Mouse (Mus musculus): ENCODE measurements around the gene Cdk5r1. TPM values are rescaled to one million over a fixed set of nuclear protein-coding genes. Genes with fewer than 3 reads are reported as not detected.

The Cdk5r1 gene
- polyA plus RNA-seq, 1 experiment from 2014 or later: 0.33 TPM

DNA sequence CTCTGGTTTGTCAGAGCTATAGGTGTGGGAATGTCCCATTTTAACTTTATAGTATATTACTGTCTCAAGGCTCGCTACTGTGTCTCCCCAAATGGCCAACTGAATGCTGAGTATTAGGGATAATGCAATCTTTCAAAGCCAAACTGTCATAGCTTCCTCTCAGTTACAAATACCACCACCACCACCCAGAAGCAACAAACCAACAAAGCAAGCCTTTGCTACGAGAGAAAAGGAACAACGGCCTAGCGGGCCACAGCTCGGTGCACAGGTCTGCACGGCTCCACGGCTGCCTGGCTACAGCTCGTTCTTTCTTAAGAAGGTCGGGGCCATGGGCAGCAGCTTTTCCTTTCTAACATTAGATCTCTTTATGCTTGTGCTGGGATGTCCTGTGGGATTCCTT is 18.0 kb downstream of the Cdk5r1 start:
- WGBS (ENCODE audit: insufficient replicate concordance): 70% methylated on average over 9 of the region's 9 CpGs
- Histone ChIP-seq H3K4me1 (replicated peaks) (no peaks in the 10 kb centered on the region), H3K27ac (replicated peaks) (no peak overlapping the region), H3K4me3 (replicated peaks) (no peak overlapping the region), H3K4me2 (no peak overlapping the region), H3K36me3 (replicated peaks) (no peaks in the 10 kb centered on the region), H3K9me3 (replicated peaks) (no peaks in the 10 kb centered on the region), H3K27me3 (no peaks in the 10 kb centered on the region), H3K9ac (no peak overlapping the region)
- ATAC-seq (ENCODE audit: insufficient read depth): no peak

DNA sequence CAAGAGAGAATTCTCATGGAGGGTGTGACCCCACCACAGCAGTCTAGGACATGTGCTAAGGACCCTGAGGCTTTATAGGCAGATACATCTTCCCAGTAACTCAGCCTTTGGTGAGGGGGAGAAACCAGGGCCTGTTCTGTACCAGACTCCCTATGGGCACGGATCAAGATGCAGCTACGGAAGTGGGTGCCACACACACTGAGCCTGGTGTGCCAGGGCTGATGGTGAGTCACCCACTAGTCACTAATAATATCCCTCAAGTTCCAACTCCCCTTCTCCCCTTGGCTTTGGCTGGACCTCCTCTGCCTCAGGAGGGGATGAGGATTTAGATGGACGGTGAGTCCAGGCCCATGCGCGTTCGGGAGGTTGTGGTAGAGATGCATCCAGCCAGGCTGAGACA is 19.1 kb downstream of the Cdk5r1 start:
- 82% methylated on average over 6 of the region's 6 CpGs for WGBS (ENCODE audit: insufficient replicate concordance)

GRCm38 (mm10) chr11:80496640-80497039 is 19.8 kb downstream of the Cdk5r1 start:
- Histone ChIP-seq H3K9me3 (replicated peaks) (no peaks in the 10 kb centered on the region), H3K36me3 (replicated peaks) (no peaks in the 10 kb centered on the region), H3K4me1 (replicated peaks) (no peaks in the 10 kb centered on the region), H3K4me2 (no peak overlapping the region), H3K27ac (replicated peaks) (no peak overlapping the region), H3K9ac (no peak overlapping the region), H3K27me3 (no peaks in the 10 kb centered on the region), H3K4me3 (replicated peaks) (no peak overlapping the region)
- 81% methylated on average over 1 of the region's 1 CpGs for WGBS (ENCODE audit: insufficient replicate concordance)
- no peak for ATAC-seq (ENCODE audit: insufficient read depth)

More for the DNA sequence above, 19.1 kb downstream of the Cdk5r1 start:
- Histone ChIP-seq H3K27me3 (no peaks in the 10 kb centered on the region), H3K36me3 (replicated peaks) (no peaks in the 10 kb centered on the region), H3K4me2 (no peak overlapping the region), H3K27ac (replicated peaks) (no peak overlapping the region), H3K9ac (no peak overlapping the region), H3K9me3 (replicated peaks) (no peaks in the 10 kb centered on the region), H3K4me1 (replicated peaks) (no peaks in the 10 kb centered on the region), H3K4me3 (replicated peaks) (no peak overlapping the region)
- no peak for ATAC-seq (ENCODE audit: insufficient read depth)

DNA sequence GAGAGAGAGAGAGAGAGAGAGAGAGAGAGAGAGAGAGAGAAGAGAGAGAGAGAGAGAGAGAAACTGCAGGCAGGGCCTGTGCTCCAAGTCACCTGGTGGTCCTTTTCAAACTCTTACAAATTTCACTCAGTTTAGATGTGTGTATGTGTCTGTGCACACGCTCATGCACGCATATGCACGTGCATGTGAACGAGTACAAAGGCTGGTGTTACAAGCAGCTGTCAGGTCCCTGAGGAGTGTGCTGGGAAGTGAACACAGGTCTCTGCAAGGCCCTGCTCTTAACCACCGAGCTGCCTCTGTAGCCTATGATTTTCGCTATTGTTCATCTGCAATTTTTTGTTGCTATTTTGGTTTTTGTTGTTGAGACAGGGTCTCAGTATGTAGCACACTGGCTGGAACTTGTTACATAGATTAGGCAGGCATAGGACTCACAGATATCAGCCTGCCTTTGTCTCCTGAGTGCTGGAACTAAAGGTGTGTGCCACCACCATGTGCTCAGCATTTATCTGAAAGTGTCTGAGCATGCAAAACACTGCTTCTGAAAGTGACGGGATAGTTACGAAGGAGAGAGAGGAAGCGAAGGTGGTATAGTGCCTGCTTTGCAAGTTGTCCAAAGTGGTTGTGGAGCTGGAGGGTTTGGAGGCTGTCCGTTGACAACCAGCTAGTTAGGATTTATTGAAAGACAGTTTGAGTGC is 20.5 kb downstream of the Cdk5r1 start:
- H3K27me3 ChIP-seq: no peaks in the 10 kb centered on the region
- H3K27ac ChIP-seq (replicated peaks): no peak overlapping the region
- H3K9me3 ChIP-seq (replicated peaks): no peaks in the 10 kb centered on the region
- H3K4me1 ChIP-seq (replicated peaks): no peaks in the 10 kb centered on the region
- WGBS (ENCODE audit: insufficient replicate concordance): 66% methylated on average over 10 of the region's 10 CpGs
- no peak overlapping the region for H3K9ac ChIP-seq
- H3K4me3 ChIP-seq (replicated peaks): no peak overlapping the region
- no peak overlapping the region for H3K4me2 ChIP-seq
- no peak for ATAC-seq (ENCODE audit: insufficient read depth)
- H3K36me3 ChIP-seq (replicated peaks): no peaks in the 10 kb centered on the region

- H3K4me3 ChIP-seq (replicated peaks): no peak overlapping the region
- no peaks in the 10 kb centered on the region for H3K9me3 ChIP-seq (replicated peaks)
- no peak overlapping the region for H3K9ac ChIP-seq
- H3K27ac ChIP-seq (replicated peaks): no peak overlapping the region
- no peak for ATAC-seq (ENCODE audit: insufficient read depth)
- no peaks in the 10 kb centered on the region for H3K27me3 ChIP-seq
- no peaks in the 10 kb centered on the region for H3K4me1 ChIP-seq (replicated peaks)
- H3K4me2 ChIP-seq: no peak overlapping the region
- H3K36me3 ChIP-seq (replicated peaks): no peaks in the 10 kb centered on the region
- 61% methylated on average over 11 of the region's 11 CpGs for WGBS (ENCODE audit: insufficient replicate concordance)
Observed at GRCm38 (mm10) chr11:80498328-80499070, 21.7 kb downstream of the Cdk5r1 start.

GRCm38 (mm10) chr11:80499550-80499952 is 22.7 kb downstream of the Cdk5r1 start:
- no peak for ATAC-seq (ENCODE audit: insufficient read depth)
- no peaks in the 10 kb centered on the region for H3K9me3 ChIP-seq (replicated peaks)
- H3K9ac ChIP-seq: no peak overlapping the region
- H3K4me3 ChIP-seq (replicated peaks): no peak overlapping the region
- H3K27me3 ChIP-seq: no peaks in the 10 kb centered on the region
- H3K36me3 ChIP-seq (replicated peaks): no peaks in the 10 kb centered on the region
- H3K4me1 ChIP-seq (replicated peaks): 0 out of 2 replicates have a peak, but pooled peaks cover under 1% of the 10 kb centered on the region
- 56% methylated on average over 4 of the region's 4 CpGs for WGBS (ENCODE audit: insufficient replicate concordance)
- no peak overlapping the region for H3K4me2 ChIP-seq
- no peak overlapping the region for H3K27ac ChIP-seq (replicated peaks)

DNA sequence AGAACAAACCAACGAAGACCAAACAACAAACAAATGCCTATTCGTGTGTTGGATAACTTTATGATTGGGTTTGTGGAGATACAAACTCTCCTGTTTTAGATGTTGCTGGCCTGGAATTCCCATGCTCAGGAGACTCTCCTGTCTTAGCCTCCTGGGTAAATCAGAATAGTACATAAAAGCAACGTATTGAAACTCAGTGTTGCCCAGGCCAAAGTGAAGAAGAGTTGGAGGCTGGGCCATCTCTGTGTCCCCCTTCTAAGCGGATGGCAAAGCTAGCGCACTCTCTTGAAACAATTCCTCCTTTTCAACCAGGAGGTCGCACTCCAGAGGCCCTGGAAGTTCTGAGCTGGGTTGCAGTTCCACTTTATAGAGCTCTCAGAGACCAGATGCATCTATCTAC is 26.5 kb downstream of the Cdk5r1 start:
- H3K9me3 ChIP-seq (replicated peaks): no peaks in the 10 kb centered on the region
- H3K4me2 ChIP-seq: no peak overlapping the region
- no peak overlapping the region for H3K9ac ChIP-seq
- H3K27ac ChIP-seq (replicated peaks): no peak overlapping the region
- no peaks in the 10 kb centered on the region for H3K27me3 ChIP-seq
- H3K4me3 ChIP-seq (replicated peaks): no peak overlapping the region
- whole genome bisulfite sequencing (ENCODE audit: insufficient replicate concordance): 70% methylated on average over 6 of the region's 6 CpGs
- no peak for ATAC-seq (ENCODE audit: insufficient read depth)
- H3K4me1 ChIP-seq (replicated peaks): 0 out of 2 replicates have a peak, but pooled peaks cover 4% of the 10 kb centered on the region
- H3K36me3 ChIP-seq (replicated peaks): no peaks in the 10 kb centered on the region

GRCm38 (mm10) chr11:80503726-80504452 is 27.1 kb downstream of the Cdk5r1 start:
- Histone ChIP-seq H3K9ac (no peak overlapping the region), H3K4me3 (replicated peaks) (no peak overlapping the region), H3K4me2 (no peak overlapping the region), H3K27ac (replicated peaks) (no peak overlapping the region), H3K4me1 (replicated peaks) (peaks cover 8% of the 10 kb centered on the region; the same call in 1 of the 2 replicates), H3K9me3 (replicated peaks) (no peaks in the 10 kb centered on the region), H3K36me3 (replicated peaks) (no peaks in the 10 kb centered on the region), H3K27me3 (no peaks in the 10 kb centered on the region)
- 60% methylated on average over 13 of the region's 13 CpGs for WGBS (ENCODE audit: insufficient replicate concordance)
- no peak for ATAC-seq (ENCODE audit: insufficient read depth)

DNA sequence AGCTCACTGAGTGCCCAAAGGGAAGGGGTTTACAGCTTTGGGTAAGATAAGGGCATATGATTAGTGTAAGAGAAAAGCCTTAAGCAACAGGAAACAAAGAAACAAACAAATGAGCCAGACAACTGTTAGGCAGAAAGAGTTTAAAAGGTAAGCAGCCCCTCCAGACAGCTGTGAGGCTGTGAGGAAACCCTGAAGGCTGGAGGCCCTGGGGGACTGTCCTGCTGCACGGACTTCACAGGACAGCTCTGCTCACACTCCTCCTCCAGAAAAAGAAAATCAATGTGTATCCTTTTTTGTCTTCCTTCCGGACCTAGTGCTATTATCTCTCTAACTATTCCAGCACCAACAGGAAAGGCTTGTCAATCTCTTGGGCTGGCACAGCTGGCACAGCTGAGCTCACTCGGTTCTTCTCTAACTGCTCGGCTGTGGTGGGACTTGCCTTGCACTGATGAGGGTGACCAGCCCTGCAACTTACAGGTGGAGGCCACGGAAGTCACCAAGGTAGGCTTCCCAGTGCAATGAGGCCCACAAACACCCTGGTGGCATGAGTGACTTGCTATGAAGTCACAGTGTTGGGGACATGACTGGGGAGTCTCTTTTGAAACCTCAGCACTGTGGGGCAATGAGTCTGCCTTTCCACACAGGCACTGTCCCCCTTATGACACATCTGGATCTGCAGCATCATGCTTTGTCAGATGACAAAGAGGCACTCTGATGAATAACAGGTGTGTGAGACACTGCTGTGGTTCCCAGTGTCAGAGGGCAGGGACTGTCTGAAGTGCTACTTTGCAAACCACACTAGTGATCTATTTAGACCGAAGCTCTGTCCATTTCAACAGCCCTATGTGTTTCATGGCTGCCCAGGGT is 27.9 kb downstream of the Cdk5r1 start:
- no peak for ATAC-seq (ENCODE audit: insufficient read depth)
- H3K9me3 ChIP-seq (replicated peaks): no peaks in the 10 kb centered on the region
- no peaks in the 10 kb centered on the region for H3K27me3 ChIP-seq
- WGBS (ENCODE audit: insufficient replicate concordance): 19% methylated on average over 6 of the region's 6 CpGs
- H3K4me2 ChIP-seq: no peak overlapping the region
- no peak overlapping the region for H3K9ac ChIP-seq
- no peak overlapping the region for H3K4me3 ChIP-seq (replicated peaks)
- H3K4me1 ChIP-seq (replicated peaks): peaks cover 11% of the 10 kb centered on the region; the same call in 1 of the 2 replicates
- no peak overlapping the region for H3K27ac ChIP-seq (replicated peaks)
- H3K36me3 ChIP-seq (replicated peaks): no peaks in the 10 kb centered on the region

- no peak overlapping the region for H3K27ac ChIP-seq (replicated peaks)
- no peak overlapping the region for H3K4me3 ChIP-seq (replicated peaks)
- no peak overlapping the region for H3K9ac ChIP-seq
- H3K27me3 ChIP-seq: no peaks in the 10 kb centered on the region
- peaks cover 11% of the 10 kb centered on the region; the same call in 1 of the 2 replicates for H3K4me1 ChIP-seq (replicated peaks)
- H3K9me3 ChIP-seq (replicated peaks): no peaks in the 10 kb centered on the region
- WGBS (ENCODE audit: insufficient replicate concordance): 61% methylated on average over 3 of the region's 3 CpGs
- no peak for ATAC-seq (ENCODE audit: insufficient read depth)
- H3K4me2 ChIP-seq: no peak overlapping the region
- no peaks in the 10 kb centered on the region for H3K36me3 ChIP-seq (replicated peaks)
Observed at GRCm38 (mm10) chr11:80505581-80505980, 28.8 kb downstream of the Cdk5r1 start.

All from liver, embryonic 15.5 days (tissue).